ENCODE assay signal across 16 mouse cellular contexts in the genomic region with DNA sequence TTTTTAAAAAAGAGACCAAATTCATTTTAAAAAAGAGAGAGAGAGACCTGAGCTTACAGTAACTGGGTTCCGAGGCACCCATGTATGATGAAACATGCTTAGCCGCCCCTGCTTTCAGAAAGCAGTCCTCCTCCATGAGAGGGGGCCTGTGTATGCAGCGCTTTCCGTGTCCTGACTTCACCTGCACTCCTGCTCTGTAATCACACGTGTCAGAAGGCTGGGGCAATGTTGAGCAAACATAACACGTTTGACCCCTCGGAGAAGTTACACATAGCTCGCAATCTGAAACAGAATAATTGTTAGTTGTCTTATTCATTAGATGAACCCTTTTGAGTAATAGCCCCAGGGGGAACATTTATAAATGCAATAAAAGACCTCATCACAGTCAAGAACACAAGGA. TPM values are rescaled to one million over a fixed set of nuclear protein-coding genes. Genes with fewer than 3 reads are reported as not detected.
"Had no signal": no experiment of that assay in that cellular context is flagged by ENCODE, and none has a peak within 500 bp of the region (broad histone marks: within the 10 kb centered on the region; RNA-seq: fewer than 3 reads in every experiment).

No protein-coding gene starts in this region.

- H3K4me2 ChIP-seq: kidney, embryonic 15.5 days; limb, embryonic 12.5 days; liver, embryonic 13.5 days; midbrain, embryonic 13.5 days; neural tube, embryonic 15.5 days had no signal

- ATAC-seq: midbrain, embryonic 13.5 days had no signal

- H3K9ac ChIP-seq: kidney, embryonic 15.5 days; limb, embryonic 12.5 days; liver, embryonic 13.5 days; midbrain, embryonic 13.5 days; neural tube, embryonic 15.5 days had no signal

- DNase-seq: kidney, adult 2 months; kidney, postnatal 14 days; layer of hippocampus, postnatal 36 days; liver, embryonic 13.5 days; lung, adult 18-20 months; right cerebral cortex, adult 18-20 months; right cerebral cortex, postnatal 25 days; thymus, postnatal 4 days had no signal

- H3K4me3 ChIP-seq: kidney, embryonic 15.5 days; limb, embryonic 12.5 days; liver, embryonic 13.5 days; midbrain, embryonic 13.5 days; neural tube, embryonic 15.5 days had no signal

- H3K27ac ChIP-seq: kidney, embryonic 15.5 days; limb, embryonic 12.5 days; liver, embryonic 13.5 days; midbrain, embryonic 13.5 days; neural tube, embryonic 15.5 days had no signal

- H3K36me3 ChIP-seq: kidney, embryonic 15.5 days; limb, embryonic 12.5 days; liver, embryonic 13.5 days; midbrain, embryonic 13.5 days; neural tube, embryonic 15.5 days had no signal

- H3K9me3 ChIP-seq: kidney, embryonic 15.5 days; limb, embryonic 12.5 days; liver, embryonic 13.5 days; midbrain, embryonic 13.5 days; neural tube, embryonic 15.5 days had no signal

- H3K4me1 ChIP-seq: kidney, embryonic 15.5 days; liver, embryonic 13.5 days; midbrain, embryonic 13.5 days; neural tube, embryonic 15.5 days had no signal

RNA-seq across cellular contexts. Expression of gene A530084C06Rik, which starts 8.0 kb away (rescaled TPM):
- total RNA-seq: megakaryocyte-erythroid progenitor cell, adult 5-6 weeks had no signal
- polyA plus RNA-seq: kidney, embryonic 15.5 days; liver, embryonic 13.5 days; lung, embryonic 16.5 days; midbrain, embryonic 13.5 days; midbrain, postnatal 0 days; neural tube, embryonic 11.5 days; neural tube, embryonic 15.5 days had no signal

RNA-seq across cellular contexts. Expression of gene Foxq1, which starts 11.2 kb away (rescaled TPM):
- total RNA-seq: megakaryocyte-erythroid progenitor cell, adult 5-6 weeks had no signal

RNA-seq across cellular contexts. Expression of gene Foxf2, which starts 58.5 kb away (rescaled TPM):
- total RNA-seq: megakaryocyte-erythroid progenitor cell, adult 5-6 weeks had no signal
- polyA plus RNA-seq: kidney, adult 2 months; liver, embryonic 13.5 days had no signal
